Mouse (Mus musculus) pancreas, adult 10 weeks (tissue): Measurements from ENCODE around the gene Syt14. TPM values are rescaled to one million over a fixed set of nuclear protein-coding genes. Genes with fewer than 3 reads are reported as not detected.

Source experiments
- polyA plus RNA-seq: library from polyadenylated mRNA; stranded (reverse); fragments of 350-450 nt; fragmentation: Illumina TruSeq; extraction: RNeasy Lipid Tissue Mini Kit (QIAGEN cat#74804); gene quantifications from one replicate; pipeline ENCODE4 v1.2.3, GENCODE M21; 2015; ENCODE audit warnings: low read depth, low replicate concordance; ENCODE audit not compliant: insufficient read depth

Gene Syt14
- polyA plus RNA-seq, result 1.0 TPM

GRCm38 (mm10) chr1:193035371-193036238 lies at the start of gene Syt14:
TSS of gene Syt14 (minus strand) at chr1:193035775.

GRCm38 (mm10) chr1:192855474-192856230 lies 179.9 kb downstream of the Syt14 start, which contains the start of gene Sertad4:
TSS of gene Sertad4 (minus strand) at chr1:192855756.

Other genes with a start within 250 kb of the Syt14 start
- gene Sertad4, start 180.0 kb downstream of the Syt14 start, polyA plus RNA-seq, result 1.6 TPM
- gene Diexf, start 94.5 kb upstream of the Syt14 start, polyA plus RNA-seq, result 3.3 TPM
- gene Irf6, start 117.3 kb upstream of the Syt14 start, polyA plus RNA-seq, result 8.8 TPM
- gene A130010J15Rik, start 132.3 kb upstream of the Syt14 start, polyA plus RNA-seq, result 1.9 TPM
- not detected for gene Traf3ip3, start 165.9 kb upstream of the Syt14 start, polyA plus RNA-seq
- 1.4 TPM for gene Lamb3, start 171.9 kb upstream of the Syt14 start, polyA plus RNA-seq
- 13.6 TPM for gene Hsd11b1, start 228.3 kb upstream of the Syt14 start, polyA plus RNA-seq
- gene G0s2, start 237.4 kb upstream of the Syt14 start, polyA plus RNA-seq, result 16.8 TPM